Mouse (Mus musculus): ENCODE measurements at regions not wholly inside any gene's neighbourhood (a gene's known extent, or its start where the extent isn't known, plus 50 kb on each side); places are given as distances from the start of the nearest gene placed in this dataset.

DNA sequence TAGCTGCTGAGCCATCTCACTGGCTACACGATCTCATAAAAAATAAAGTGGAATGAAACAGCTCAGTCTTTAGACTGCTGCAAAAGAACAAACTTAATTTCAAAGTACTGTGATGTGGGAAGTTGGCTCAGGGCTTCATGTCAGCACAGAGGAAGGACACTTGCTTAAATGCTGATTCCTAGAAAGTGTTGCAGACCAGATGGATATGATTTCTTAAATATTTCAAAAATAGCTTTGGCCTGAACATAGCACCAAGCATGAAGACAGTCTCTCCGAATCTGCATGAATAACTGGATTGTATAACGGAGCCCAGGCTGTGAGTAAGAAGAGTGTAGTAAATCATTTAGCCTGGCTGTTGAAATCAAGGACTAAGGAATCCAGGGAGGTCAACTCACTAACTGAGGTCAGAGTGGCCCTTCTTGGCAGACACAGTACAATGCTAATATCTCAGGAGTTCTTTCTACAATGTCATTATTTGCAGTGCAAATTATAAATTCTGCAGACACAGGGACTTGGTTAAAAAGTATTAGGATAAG, 521.2 kb upstream of the Mon1b start:
- TF ChIP-seq CTCF (IDR thresholded peaks at IDR 0.05 in 2 of 3, conservative IDR thresholded peaks at IDR 0.05 in 1 of 3; ENCODE audit: control insufficient read depth in 1 of 3, insufficient read depth in 1 of 3, low read depth in 2 of 3, low read length in 3 of 3, poor library complexity in 1 of 3, severe bottlenecking in 1 of 3) (no peak), EP300 (IDR thresholded peaks at IDR 0.05; ENCODE audit: low read depth in 1 of 2, low read length in 2 of 2) (no peak), POLR2A (IDR thresholded peaks at IDR 0.05; ENCODE audit: control insufficient read depth in 1 of 2, insufficient read depth in 1 of 2, low read depth in 1 of 2, low read length in 2 of 2, poor library complexity in 1 of 2) (no peak), CHD1 (IDR thresholded peaks at IDR 0.05; ENCODE audit: low read depth, low read length) (no peak), ZC3H11A (IDR thresholded peaks at IDR 0.05; ENCODE audit: low read depth, low read length) (no peak), GATA1 (IDR thresholded peaks at IDR 0.05; ENCODE audit: low read depth, low read length) (no peak), ZMIZ1 (IDR thresholded peaks at IDR 0.05; ENCODE audit: low read depth, low read length) (no peak)
